Mouse (Mus musculus) liver, embryonic 14.5 days (tissue): Measurements from ENCODE around the gene Sh2b2.

Experiments used
- CTCF ChIP-seq: IDR thresholded peaks from 2 replicates; pipeline ENCODE4 v1.5.1; 2016; ENCODE audit warnings: antibody characterized with exemption, low read depth, control low read depth
- EP300 ChIP-seq: IDR thresholded peaks from 2 replicates; pipeline ENCODE4 v1.6.1; 2016; ENCODE audit warnings: antibody characterized with exemption, low read depth

GRCm38 (mm10) chr5:136289776-136290175 lies 43.4 kb upstream of the Sh2b2 start:
- TF ChIP-seq CTCF: no peak
- TF ChIP-seq EP300: no peak
